Mouse (Mus musculus): ENCODE measurements around the gene 4833427G06Rik.
"Not testable (repeated sequence)": the region's sequence is repeated elsewhere in the genome, so short reads cannot be mapped to it uniquely, and the experiment has no call there.

- not testable (repeated sequence) for TF ChIP-seq CTCF (IDR thresholded peaks at IDR 0.05; ENCODE audit: low read depth, low read length); POLR2A (IDR thresholded peaks at IDR 0.05; ENCODE audit: insufficient read depth, low read length)
Measured at GRCm38 (mm10) chr9:51139401-51139800, 37.5 kb upstream of the 4833427G06Rik start.
